Mouse (Mus musculus): ENCODE results near the gene Wdr20.
"Not testable (repeated sequence)": the region's sequence is repeated elsewhere in the genome, so short reads cannot be mapped to it uniquely, and the experiment has no call there.

Gene Wdr20

GRCm38 (mm10) chr12:110737170-110738157 lies at the start of gene Wdr20:
TSS of gene Wdr20 (plus strand) at chr12:110737944.
- DNase-seq (ENCODE audit: inconsistent ontology term) = peak; percentile 98

- not testable (repeated sequence) for DNase-seq (ENCODE audit: inconsistent ontology term)
These were observed 48.8 kb upstream of the Wdr20 start for GRCm38 (mm10) chr12:110688921-110689320.

- DNase-seq (ENCODE audit: inconsistent ontology term) = no peak
These were observed 47.7 kb upstream of the Wdr20 start for GRCm38 (mm10) chr12:110689919-110690643.

GRCm38 (mm10) chr12:110693378-110693777 lies 44.4 kb upstream of the Wdr20 start:
- not testable (repeated sequence) for DNase-seq (ENCODE audit: inconsistent ontology term)

- DNase-seq (ENCODE audit: inconsistent ontology term) = peak; percentile 76
These were observed 42.0 kb upstream of the Wdr20 start for GRCm38 (mm10) chr12:110695676-110696171.

GRCm38 (mm10) chr12:110696173-110696974 lies 41.4 kb upstream of the Wdr20 start:
- DNase-seq (ENCODE audit: inconsistent ontology term) = peak; percentile 99

- DNase-seq (ENCODE audit: inconsistent ontology term) = no peak
These were observed 40.8 kb upstream of the Wdr20 start for GRCm38 (mm10) chr12:110696975-110697400.

- DNase-seq (ENCODE audit: inconsistent ontology term) = no peak
These were observed 40.3 kb upstream of the Wdr20 start for GRCm38 (mm10) chr12:110697457-110697856.

GRCm38 (mm10) chr12:110698080-110698479 lies 39.7 kb upstream of the Wdr20 start:
- no peak for DNase-seq (ENCODE audit: inconsistent ontology term)

- DNase-seq (ENCODE audit: inconsistent ontology term) = no peak
These were observed 39.1 kb upstream of the Wdr20 start for GRCm38 (mm10) chr12:110698523-110699170.

- DNase-seq (ENCODE audit: inconsistent ontology term) = no peak
These were observed 38.6 kb upstream of the Wdr20 start for GRCm38 (mm10) chr12:110699171-110699547.

- DNase-seq (ENCODE audit: inconsistent ontology term) = no peak
These were observed 37.0 kb upstream of the Wdr20 start for GRCm38 (mm10) chr12:110700730-110701129.

GRCm38 (mm10) chr12:110701363-110701762 lies 36.4 kb upstream of the Wdr20 start:
- DNase-seq (ENCODE audit: inconsistent ontology term) = not testable (repeated sequence)

- DNase-seq (ENCODE audit: inconsistent ontology term) = no peak
These were observed 35.2 kb upstream of the Wdr20 start, which contains the start of gene Hsp90aa1 for GRCm38 (mm10) chr12:110702556-110702955. TSS of gene Hsp90aa1 (minus strand) at chr12:110702728.

GRCm38 (mm10) chr12:110703008-110703471 lies 34.7 kb upstream of the Wdr20 start:
- peak; percentile 88 for DNase-seq (ENCODE audit: inconsistent ontology term)

- no peak for DNase-seq (ENCODE audit: inconsistent ontology term)
These were observed 34.1 kb upstream of the Wdr20 start for GRCm38 (mm10) chr12:110703682-110704081.

- DNase-seq (ENCODE audit: inconsistent ontology term) = not testable (repeated sequence)
These were observed 32.3 kb upstream of the Wdr20 start for GRCm38 (mm10) chr12:110705419-110705818.

- peak; percentile 90 for DNase-seq (ENCODE audit: inconsistent ontology term)
These were observed 31.2 kb upstream of the Wdr20 start for GRCm38 (mm10) chr12:110706337-110707231.

GRCm38 (mm10) chr12:110707451-110707850 lies 30.3 kb upstream of the Wdr20 start:
- DNase-seq (ENCODE audit: inconsistent ontology term) = no peak

- DNase-seq (ENCODE audit: inconsistent ontology term) = no peak
These were observed 26.5 kb upstream of the Wdr20 start for GRCm38 (mm10) chr12:110711270-110711669.
